Mouse (Mus musculus): ENCODE data around the gene A930009A15Rik. TPM values are rescaled to one million over a fixed set of nuclear protein-coding genes. Genes with fewer than 3 reads are reported as not detected.

A930009A15Rik gene
- under 1 TPM; 0.34 to 0.62 TPM for total RNA-seq (2021)

- DNase-seq (ENCODE audit: low spot score in 2 of 2): no peak
- intact Hi-C loops (cut with DNase I): no loop called here
These were observed at the start of gene A930009A15Rik for GRCm38 (mm10) chr10:115569712-115570491. Gene A930009A15Rik (plus strand): TSS chr10:115569986.

- intact Hi-C loops (cut with DNase I): no loop called here
- no peak for DNase-seq (ENCODE audit: low spot score in 2 of 2)
These were observed 49.3 kb upstream of the A930009A15Rik start for GRCm38 (mm10) chr10:115520200-115521080.

GRCm38 (mm10) chr10:115521081-115521451, 48.7 kb upstream of the A930009A15Rik start:
- intact Hi-C loops (cut with DNase I): no loop called here
- no peak for DNase-seq (ENCODE audit: low spot score in 2 of 2)

- intact Hi-C loops (cut with DNase I): no loop called here
- DNase-seq (ENCODE audit: low spot score in 2 of 2): no peak
These were observed 40.9 kb upstream of the A930009A15Rik start for GRCm38 (mm10) chr10:115528892-115529291.

- no peak for DNase-seq (ENCODE audit: low spot score in 2 of 2)
- intact Hi-C loops (cut with DNase I): no loop called here
These were observed 40.0 kb upstream of the A930009A15Rik start for GRCm38 (mm10) chr10:115529768-115530167.

- DNase-seq (ENCODE audit: low spot score in 2 of 2): no peak
- intact Hi-C loops (cut with DNase I): no loop called here
These were observed 39.0 kb upstream of the A930009A15Rik start for GRCm38 (mm10) chr10:115530746-115531145.

- intact Hi-C loops (cut with DNase I): no loop called here
These were observed 26.9 kb upstream of the A930009A15Rik start for GRCm38 (mm10) chr10:115542917-115543316.

GRCm38 (mm10) chr10:115550253-115550652, 19.5 kb upstream of the A930009A15Rik start:
- DNase-seq (ENCODE audit: low spot score in 2 of 2): no peak
- intact Hi-C loops (cut with DNase I): no loop called here

More at GRCm38 (mm10) chr10:115542917-115543316, 26.9 kb upstream of the A930009A15Rik start:
- DNase-seq (ENCODE audit: low spot score in 2 of 2): no peak

- DNase-seq (ENCODE audit: low spot score in 2 of 2): no peak
- intact Hi-C loops (cut with DNase I): no loop called here
These were observed 18.7 kb upstream of the A930009A15Rik start for GRCm38 (mm10) chr10:115551069-115551468.

GRCm38 (mm10) chr10:115553352-115554113, 16.3 kb upstream of the A930009A15Rik start:
- intact Hi-C loops (cut with DNase I): no loop called here
- DNase-seq (ENCODE audit: low spot score in 2 of 2): no peak

GRCm38 (mm10) chr10:115555191-115555765, 14.5 kb upstream of the A930009A15Rik start:
- intact Hi-C loops (cut with DNase I): no loop called here
- DNase-seq (ENCODE audit: low spot score in 2 of 2): no peak

- no peak for DNase-seq (ENCODE audit: low spot score in 2 of 2)
- intact Hi-C loops (cut with DNase I): no loop called here
These were observed 13.0 kb upstream of the A930009A15Rik start for GRCm38 (mm10) chr10:115556738-115557242.

GRCm38 (mm10) chr10:115561136-115561880, 8.5 kb upstream of the A930009A15Rik start:
- intact Hi-C loops (cut with DNase I): no loop called here
- DNase-seq (ENCODE audit: low spot score in 2 of 2): no peak

- DNase-seq (ENCODE audit: low spot score in 2 of 2): no peak
- intact Hi-C loops (cut with DNase I): no loop called here
These were observed 6.7 kb upstream of the A930009A15Rik start for GRCm38 (mm10) chr10:115562911-115563686.

GRCm38 (mm10) chr10:115563961-115564360, 5.8 kb upstream of the A930009A15Rik start:
- intact Hi-C loops (cut with DNase I): no loop called here

GRCm38 (mm10) chr10:115570577-115570976, 791 bp downstream of the A930009A15Rik start:
- intact Hi-C loops (cut with DNase I): no loop called here
- no peak for DNase-seq (ENCODE audit: low spot score in 2 of 2)

More at GRCm38 (mm10) chr10:115563961-115564360, 5.8 kb upstream of the A930009A15Rik start:
- DNase-seq (ENCODE audit: low spot score in 2 of 2): no peak

- intact Hi-C loops (cut with DNase I): no loop called here
- no peak for DNase-seq (ENCODE audit: low spot score in 2 of 2)
These were observed 1.5 kb downstream of the A930009A15Rik start for GRCm38 (mm10) chr10:115571317-115571716.

Data from left cerebral cortex, postnatal 25 days (tissue).